Mouse (Mus musculus): ENCODE data around the gene Hes7.
A peak's percentile ranks its signal among the peaks of the same experiment; 100 is the strongest.

Hes7 gene

DNA sequence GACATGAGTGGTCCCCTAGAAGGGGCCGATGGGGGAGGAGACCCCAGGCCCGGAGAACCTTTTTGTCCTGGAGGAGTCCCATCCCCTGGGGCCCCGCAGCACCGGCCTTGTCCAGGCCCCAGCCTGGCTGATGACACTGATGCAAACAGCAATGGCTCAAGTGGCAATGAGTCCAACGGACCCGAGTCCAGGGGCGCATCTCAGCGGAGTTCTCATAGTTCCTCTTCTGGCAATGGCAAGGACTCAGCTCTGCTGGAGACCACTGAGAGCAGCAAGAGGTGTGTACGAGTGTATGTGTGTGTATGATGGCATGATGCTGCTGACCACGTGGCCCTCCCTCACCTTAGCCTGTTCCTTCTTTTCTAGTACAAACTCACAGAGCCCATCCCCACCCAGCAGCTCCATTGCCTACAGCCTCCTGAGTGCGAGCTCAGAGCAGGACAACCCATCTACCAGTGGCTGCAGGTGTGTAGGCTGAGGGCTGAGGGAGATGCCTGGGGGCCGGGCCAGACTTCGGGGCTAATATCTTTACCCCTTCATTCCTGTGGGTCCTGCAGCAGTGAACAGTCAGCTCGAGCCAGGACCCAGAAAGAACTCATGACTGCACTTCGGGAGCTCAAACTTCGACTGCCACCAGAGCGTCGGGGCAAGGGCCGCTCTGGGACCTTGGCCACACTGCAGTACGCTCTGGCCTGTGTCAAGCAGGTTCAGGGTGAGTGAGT, 19.4 kb upstream of the Hes7 start:
- no peak for DNase-seq (ENCODE audit: low spot score in 2 of 2)

DNA sequence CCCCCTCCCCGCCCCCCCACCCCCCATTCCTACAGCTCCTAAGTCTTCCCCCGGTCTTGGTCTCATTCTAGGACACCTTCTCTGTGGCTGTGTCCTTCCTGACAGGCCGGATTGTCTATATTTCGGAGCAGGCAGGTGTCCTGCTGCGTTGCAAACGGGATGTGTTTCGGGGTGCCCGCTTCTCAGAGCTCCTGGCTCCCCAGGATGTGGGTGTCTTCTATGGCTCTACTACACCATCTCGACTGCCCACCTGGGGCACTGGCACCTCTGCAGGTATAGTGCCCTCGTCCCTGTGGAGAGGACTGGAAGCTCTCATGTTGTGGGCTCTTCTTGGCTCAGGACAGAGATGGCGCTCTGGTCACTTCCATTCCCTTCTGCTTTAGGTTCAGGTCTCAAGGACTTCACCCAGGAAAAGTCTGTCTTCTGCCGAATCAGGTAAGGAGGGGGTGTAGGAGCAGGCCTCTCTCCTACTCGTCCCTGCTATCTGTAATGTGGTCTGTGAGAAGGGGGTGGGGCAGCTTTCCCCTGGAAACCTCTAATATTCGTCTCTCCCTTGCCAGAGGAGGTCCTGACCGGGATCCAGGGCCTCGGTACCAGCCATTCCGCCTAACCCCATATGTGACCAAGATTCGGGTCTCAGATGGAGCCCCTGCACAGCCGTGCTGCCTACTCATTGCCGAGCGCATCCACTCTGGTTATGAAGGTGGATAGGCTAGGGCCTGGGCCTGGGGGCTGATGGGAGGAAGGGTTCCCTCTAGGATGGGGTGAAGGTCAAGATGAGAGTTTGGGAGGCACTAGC, 18.4 kb upstream of the Hes7 start:
- no peak for DNase-seq (ENCODE audit: low spot score in 2 of 2)

- DNase-seq (ENCODE audit: low spot score in 2 of 2): no peak
These were observed 17.8 kb upstream of the Hes7 start for GRCm38 (mm10) chr11:69102403-69102725.

DNA sequence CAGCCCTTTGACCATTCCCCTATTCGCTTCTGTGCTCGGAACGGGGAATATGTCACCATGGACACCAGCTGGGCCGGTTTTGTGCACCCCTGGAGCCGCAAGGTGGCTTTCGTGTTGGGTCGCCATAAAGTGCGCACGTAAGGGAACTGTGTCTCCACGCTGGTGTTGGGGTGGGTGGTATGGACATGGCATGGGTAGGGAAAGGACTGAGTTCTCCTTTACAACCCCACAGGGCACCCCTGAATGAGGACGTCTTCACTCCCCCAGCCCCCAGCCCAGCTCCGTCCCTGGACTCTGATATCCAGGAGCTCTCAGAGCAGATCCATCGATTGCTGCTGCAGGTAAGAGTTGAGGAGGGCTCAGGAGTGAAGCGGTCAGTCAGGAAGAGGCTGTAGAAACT, 17.1 kb upstream of the Hes7 start:
- no peak for DNase-seq (ENCODE audit: low spot score in 2 of 2)

DNA sequence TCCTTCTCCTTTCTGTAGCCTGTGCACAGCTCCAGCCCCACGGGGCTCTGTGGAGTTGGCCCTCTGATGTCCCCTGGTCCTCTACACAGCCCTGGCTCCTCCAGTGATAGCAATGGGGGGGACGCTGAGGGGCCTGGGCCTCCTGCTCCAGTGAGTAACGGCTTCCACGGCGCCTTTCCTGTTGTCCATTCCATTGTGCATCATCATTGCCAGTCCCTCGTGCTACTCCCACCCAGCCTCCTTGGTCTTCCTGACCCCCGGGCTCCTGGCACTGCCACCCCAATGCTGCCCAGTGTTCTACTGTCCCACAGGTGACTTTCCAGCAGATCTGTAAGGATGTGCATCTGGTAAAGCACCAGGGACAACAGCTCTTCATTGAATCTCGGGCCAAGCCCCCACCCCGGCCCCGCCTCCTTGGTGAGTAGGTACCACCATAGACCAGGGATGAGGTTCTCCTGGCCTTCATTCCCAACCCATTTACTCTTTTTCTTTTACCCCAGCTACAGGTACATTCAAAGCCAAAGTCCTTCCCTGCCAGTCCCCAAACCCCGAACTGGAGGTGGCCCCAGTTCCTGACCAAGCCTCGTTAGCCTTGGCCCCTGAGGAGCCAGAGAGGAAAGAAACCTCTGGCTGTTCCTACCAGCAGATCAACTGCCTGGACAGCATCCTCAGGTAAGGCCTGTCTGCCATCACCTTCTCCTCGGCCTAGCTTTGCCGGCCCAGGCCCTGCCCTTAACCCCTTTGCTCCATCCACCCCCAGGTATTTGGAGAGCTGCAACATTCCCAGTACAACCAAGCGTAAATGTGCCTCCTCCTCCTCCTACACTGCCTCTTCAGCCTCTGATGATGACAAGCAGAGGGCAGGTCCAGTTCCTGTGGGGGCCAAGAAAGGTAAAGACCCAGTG, 16.4 kb upstream of the Hes7 start:
- DNase-seq (ENCODE audit: low spot score in 2 of 2): no peak

- DNase-seq (ENCODE audit: low spot score in 2 of 2): no peak
These were observed 15.7 kb upstream of the Hes7 start for GRCm38 (mm10) chr11:69104487-69104886.

GRCm38 (mm10) chr11:69105227-69105626, 15.0 kb upstream of the Hes7 start:
- no peak for DNase-seq (ENCODE audit: low spot score in 2 of 2)

GRCm38 (mm10) chr11:69105796-69106195, 14.4 kb upstream of the Hes7 start:
- DNase-seq (ENCODE audit: low spot score in 2 of 2): no peak

GRCm38 (mm10) chr11:69106299-69106698, 13.9 kb upstream of the Hes7 start:
- DNase-seq (ENCODE audit: low spot score in 2 of 2): no peak

GRCm38 (mm10) chr11:69106842-69107241, 13.4 kb upstream of the Hes7 start:
- no peak for DNase-seq (ENCODE audit: low spot score in 2 of 2)

GRCm38 (mm10) chr11:69107676-69108075, 12.5 kb upstream of the Hes7 start:
- no peak for DNase-seq (ENCODE audit: low spot score in 2 of 2)

- DNase-seq (ENCODE audit: low spot score in 2 of 2): no peak
These were observed 12.0 kb upstream of the Hes7 start for GRCm38 (mm10) chr11:69108223-69108622.

DNA sequence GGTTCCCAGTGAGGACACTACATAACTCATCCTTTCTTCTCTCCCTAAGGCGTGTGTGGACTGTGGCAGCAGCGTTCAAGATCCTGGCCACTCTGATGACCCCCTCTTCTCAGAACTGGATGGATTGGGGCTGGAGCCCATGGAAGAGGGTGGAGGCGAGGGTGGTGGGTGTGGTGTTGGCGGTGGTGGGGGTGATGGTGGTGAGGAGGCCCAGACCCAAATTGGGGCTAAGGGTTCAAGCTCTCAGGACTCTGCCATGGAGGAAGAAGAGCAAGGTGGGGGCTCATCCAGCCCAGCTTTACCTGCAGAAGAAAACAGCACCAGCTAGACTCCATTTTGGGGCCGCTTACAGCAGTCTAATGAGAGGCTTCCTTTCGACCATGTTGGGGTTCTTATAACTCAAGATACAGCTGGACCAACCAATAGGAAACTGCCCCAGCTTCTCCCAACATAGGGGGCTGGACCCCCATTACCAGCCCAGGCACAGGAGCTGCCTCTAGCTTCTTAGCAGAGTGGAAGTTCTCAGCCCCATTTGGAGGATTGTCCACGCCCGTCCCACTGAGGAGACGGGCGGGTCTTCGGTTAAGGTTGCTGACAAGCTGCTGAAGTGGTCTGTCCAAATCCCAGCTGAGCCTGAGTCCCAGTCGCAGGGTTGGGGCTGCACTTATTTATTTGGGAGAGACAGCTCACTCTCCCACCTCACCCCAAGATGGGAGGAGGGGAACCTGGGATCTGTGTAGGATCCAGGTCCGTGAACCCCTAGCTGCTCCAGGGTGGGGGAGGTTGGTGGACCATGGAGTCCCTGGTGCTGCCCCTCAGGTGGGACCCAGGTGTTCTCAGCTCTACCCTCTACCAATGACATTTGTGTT, 10.9 kb upstream of the Hes7 start:
- no peak for DNase-seq (ENCODE audit: low spot score in 2 of 2)

GRCm38 (mm10) chr11:69110319-69111046, 9.7 kb upstream of the Hes7 start:
- DNase-seq (ENCODE audit: low spot score in 2 of 2): peak; percentile 84 to 89

GRCm38 (mm10) chr11:69111051-69111810, 9.0 kb upstream of the Hes7 start:
- no peak for DNase-seq (ENCODE audit: low spot score in 2 of 2)

- DNase-seq (ENCODE audit: low spot score in 2 of 2): no peak
These were observed 8.3 kb upstream of the Hes7 start for GRCm38 (mm10) chr11:69111865-69112264.

DNA sequence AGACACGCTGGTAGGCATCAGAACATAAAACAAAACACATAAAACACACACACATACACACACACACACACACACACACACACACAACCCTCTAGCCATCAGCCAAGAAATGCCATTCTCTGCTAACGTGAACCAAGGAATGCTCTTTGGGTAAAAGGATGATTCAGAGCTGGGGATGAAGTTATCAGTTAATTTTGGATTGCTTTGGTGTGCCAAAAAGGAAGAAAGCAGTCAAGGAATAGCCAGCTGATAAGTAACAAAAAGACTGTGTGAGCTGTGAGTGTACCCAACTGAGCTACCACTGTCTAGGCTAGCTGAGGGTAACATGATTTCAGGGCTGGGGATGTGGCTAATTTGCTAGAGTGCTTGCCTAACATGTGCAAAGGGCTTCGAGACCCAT, 6.2 kb upstream of the Hes7 start:
- DNase-seq (ENCODE audit: low spot score in 2 of 2): no peak

GRCm38 (mm10) chr11:69114621-69115020, 5.6 kb upstream of the Hes7 start:
- DNase-seq (ENCODE audit: low spot score in 2 of 2): no peak

GRCm38 (mm10) chr11:69116843-69117242, 3.4 kb upstream of the Hes7 start:
- DNase-seq (ENCODE audit: low spot score in 2 of 2): no peak
